Mouse (Mus musculus) bone marrow, adult 2 months (tissue): ENCODE measurements around the gene Dnmt1.

ENCODE experiments used
- CTCF ChIP-seq: fragments of 200-500 bp; IDR thresholded peaks from 2 replicates; pipeline ENCODE4 v1.5.1; 2011; ENCODE audit warnings: low read length, control low read depth; ENCODE audit not compliant: control insufficient read depth, insufficient read depth
- POLR2A ChIP-seq: fragments of 200-500 bp; IDR thresholded peaks from 2 replicates; pipeline ENCODE4 v1.6.1; 2011; ENCODE audit warnings: low read depth, mild to moderate bottlenecking, control low read depth, low read length, borderline replicate concordance; ENCODE audit not compliant: control insufficient read depth

DNA sequence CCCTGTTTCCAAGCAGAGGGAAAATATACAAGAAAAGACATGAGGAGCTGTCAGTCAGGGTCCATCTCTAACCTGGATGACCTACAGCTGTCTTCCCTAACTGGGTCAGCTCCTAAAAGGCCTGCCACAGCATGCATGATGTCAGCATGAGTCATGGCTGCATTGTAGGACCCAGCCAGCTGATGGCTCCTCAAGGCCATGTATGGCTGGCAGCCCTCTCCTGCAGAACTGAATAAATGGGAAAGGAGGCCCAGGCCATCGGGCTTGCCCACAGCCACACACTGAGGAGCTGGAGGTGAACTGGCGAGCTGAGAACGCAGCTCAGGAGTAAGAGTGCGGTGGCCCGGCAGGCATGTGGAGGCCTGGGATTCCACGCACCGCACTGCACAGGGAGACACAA is 16.3 kb downstream of the Dnmt1 start:
- TF ChIP-seq CTCF (no peak), POLR2A (no peak)
